Mouse (Mus musculus) ES-Bruce4 (cell line): ENCODE results near the gene Dock10.

Source experiments
- CTCF ChIP-seq: IDR thresholded peaks from one replicate; pipeline ENCODE4 v1.8.1; 2011; ENCODE audit warnings: low read depth, low read length
- POLR2A ChIP-seq: IDR thresholded peaks from one replicate; pipeline ENCODE4 v1.8.1; 2011; ENCODE audit warnings: low read length; ENCODE audit not compliant: insufficient read depth

- no peak for TF ChIP-seq CTCF
- TF ChIP-seq POLR2A: no peak
These were observed 93.2 kb downstream of the Dock10 start for GRCm38 (mm10) chr1:80665161-80665560.
